ENCODE assay signal across 24 mouse cellular contexts in genomic region chr11:102958431-102958830, GRCm38 (mm10). TPM values are rescaled to one million over a fixed set of nuclear protein-coding genes. Genes with fewer than 3 reads are reported as not detected.
DNase-seq lines count a peak whose midpoint lies in the region; ATAC-seq and TF ChIP-seq lines count a peak whose summit lies in the region.
"Had no signal": no experiment of that assay in that cellular context is flagged by ENCODE, and none has a peak within 500 bp of the region (broad histone marks: within the 10 kb centered on the region; RNA-seq: fewer than 3 reads in every experiment).

No protein-coding gene starts in this region.

- H3K27ac ChIP-seq in lung, postnatal 0 days (ENCODE audit: low read length): no peak overlapping the region
- H3K27ac ChIP-seq in forebrain, embryonic 12.5 days: no peak overlapping the region
- no peak overlapping the region for H3K27ac ChIP-seq in cerebellum, adult 2 months (ENCODE audit: insufficient read depth, low read length)
- H3K27ac ChIP-seq in kidney, adult 2 months (ENCODE audit: insufficient read depth, low read depth, low read length): no peak overlapping the region
- H3K27ac ChIP-seq: embryonic facial prominence, embryonic 13.5 days; embryonic facial prominence, embryonic 15.5 days; forebrain, embryonic 10.5 days; forebrain, embryonic 13.5 days; forebrain, embryonic 15.5 days had no signal

- no peaks in the 10 kb centered on the region for H3K9me3 ChIP-seq in lung, postnatal 0 days (ENCODE audit: low read length)
- no peaks in the 10 kb centered on the region for H3K9me3 ChIP-seq in forebrain, embryonic 12.5 days
- H3K9me3 ChIP-seq: embryonic facial prominence, embryonic 13.5 days; embryonic facial prominence, embryonic 15.5 days; forebrain, embryonic 10.5 days; forebrain, embryonic 13.5 days; forebrain, embryonic 15.5 days; G1E had no signal

- TF ChIP-seq EP300 in lung, postnatal 0 days (IDR thresholded peaks at IDR 0.05): no peak

- no peak for ATAC-seq in lung, postnatal 0 days
- ATAC-seq in forebrain, embryonic 12.5 days (ENCODE audit: low FRiP score): no peak
- ATAC-seq: CD4-positive, CD25-positive, alpha-beta regulatory T cell, adult 4 months; forebrain, embryonic 13.5 days; forebrain, embryonic 15.5 days; forebrain, postnatal 0 days had no signal

- no peak overlapping the region for H3K9ac ChIP-seq in lung, postnatal 0 days (replicated peaks; ENCODE audit: low read depth)
- H3K9ac ChIP-seq in forebrain, embryonic 12.5 days: no peak overlapping the region
- H3K9ac ChIP-seq: embryonic facial prominence, embryonic 13.5 days; embryonic facial prominence, embryonic 15.5 days; forebrain, embryonic 13.5 days; forebrain, embryonic 15.5 days; forebrain, postnatal 0 days had no signal

- TF ChIP-seq CTCF in lung, postnatal 0 days (IDR thresholded peaks at IDR 0.05): no peak
- TF ChIP-seq CTCF in C2C12 (IDR thresholded peaks at IDR 0.05; ENCODE audit: control insufficient read depth, insufficient read depth, insufficient read length): no peak
- TF ChIP-seq CTCF in cerebellum, adult 2 months (IDR thresholded peaks at IDR 0.05; ENCODE audit: borderline replicate concordance, insufficient read depth, low read depth, low read length): no peak
- TF ChIP-seq CTCF in kidney, adult 2 months (conservative IDR thresholded peaks at IDR 0.05; ENCODE audit: insufficient read depth, insufficient read length, low read depth, low read length): no peak

- peaks cover 6% of the 10 kb centered on the region; the same call in 1 of the 2 replicates for H3K27me3 ChIP-seq in lung, postnatal 0 days (replicated peaks; ENCODE audit: insufficient read depth, low read length)
- H3K27me3 ChIP-seq in C2C12 (ENCODE audit: control insufficient read depth, insufficient read depth, insufficient read length): no peaks in the 10 kb centered on the region
- 0 out of 2 replicates have a peak, but pooled peaks cover 5% of the 10 kb centered on the region for H3K27me3 ChIP-seq in forebrain, embryonic 12.5 days
- no peaks in the 10 kb centered on the region for H3K27me3 ChIP-seq in cerebellum, adult 2 months (ENCODE audit: control insufficient read depth, insufficient read depth, low read length)
- no peaks in the 10 kb centered on the region for H3K27me3 ChIP-seq in kidney, adult 2 months (replicated peaks; ENCODE audit: control insufficient read depth, insufficient read depth, low read length)
- H3K27me3 ChIP-seq: embryonic facial prominence, embryonic 15.5 days; forebrain, embryonic 13.5 days; forebrain, embryonic 15.5 days had no signal

- H3K4me1 ChIP-seq in lung, postnatal 0 days (ENCODE audit: insufficient read depth, low read depth, low read length): no peaks in the 10 kb centered on the region; the same call in 1 of the 2 replicates
- H3K4me1 ChIP-seq in forebrain, embryonic 12.5 days: peaks cover 33% of the 10 kb centered on the region
- no peaks in the 10 kb centered on the region for H3K4me1 ChIP-seq in cerebellum, adult 2 months (ENCODE audit: control insufficient read depth, insufficient read depth, low read length)
- no peaks in the 10 kb centered on the region for H3K4me1 ChIP-seq in kidney, adult 2 months (ENCODE audit: control insufficient read depth, insufficient read depth, low read length)

- no peaks in the 10 kb centered on the region for H3K79me2 ChIP-seq in C2C12 (ENCODE audit: control insufficient read depth, insufficient read depth)

- no peak overlapping the region for H3K4me2 ChIP-seq in lung, postnatal 0 days (replicated peaks; ENCODE audit: low read depth, low read length)
- H3K4me2 ChIP-seq in forebrain, embryonic 12.5 days: no peak overlapping the region
- H3K4me2 ChIP-seq: embryonic facial prominence, embryonic 13.5 days; embryonic facial prominence, embryonic 15.5 days; forebrain, embryonic 13.5 days; forebrain, embryonic 15.5 days had no signal

- DNase-seq in lung, postnatal 0 days (ENCODE audit: low spot score): peak; percentile 3
- DNase-seq in lung, postnatal 25 days (ENCODE audit: low spot score): no peak
- peak; percentile 62 for DNase-seq in NIH3T3 (ENCODE audit: low read depth)
- DNase-seq in cerebellum, adult 2 months: no peak
- no peak for DNase-seq in kidney, adult 2 months
- DNase-seq: adrenal gland, adult 8-10 months; adrenal gland, postnatal 14 days; cerebellum, adult 11-12 months; cerebellum, adult 8-10 months; cerebellum, adult 9-11 months; cerebellum, postnatal 14 days; cerebellum, postnatal 36 days; embryo, embryonic 11 days; forebrain, postnatal 0 days had no signal

- no peak overlapping the region for H3ac ChIP-seq in C2C12 (ENCODE audit: control insufficient read depth, insufficient read length, low read depth)

- no peaks in the 10 kb centered on the region for H3K79me3 ChIP-seq in C2C12 (ENCODE audit: low read depth)

- TF ChIP-seq POLR2A in cerebellum, adult 2 months (IDR thresholded peaks at IDR 0.05; ENCODE audit: borderline replicate concordance, insufficient read depth, low read length): no peak
- no peak for TF ChIP-seq POLR2A in kidney, adult 2 months (IDR thresholded peaks at IDR 0.05; ENCODE audit: low read depth, low read length)

- no peak overlapping the region for H3K4me3 ChIP-seq in lung, postnatal 0 days (ENCODE audit: low read depth, low read length)
- H3K4me3 ChIP-seq in C2C12 (ENCODE audit: insufficient read depth, poor library complexity, severe bottlenecking): no peak overlapping the region
- H3K4me3 ChIP-seq in forebrain, embryonic 12.5 days (replicated peaks): no peak overlapping the region
- H3K4me3 ChIP-seq in cerebellum, adult 2 months (replicated peaks; ENCODE audit: insufficient read depth, low read depth, low read length): no peak overlapping the region
- H3K4me3 ChIP-seq in kidney, adult 2 months (ENCODE audit: insufficient read depth, low read depth, low read length): no peak overlapping the region
- H3K4me3 ChIP-seq: embryonic facial prominence, embryonic 13.5 days; embryonic facial prominence, embryonic 15.5 days; erythroblast, embryonic 14.5 days; forebrain, embryonic 10.5 days; forebrain, embryonic 13.5 days; forebrain, embryonic 15.5 days had no signal

- no peaks in the 10 kb centered on the region for H3K36me3 ChIP-seq in lung, postnatal 0 days (ENCODE audit: insufficient read depth, low read length)
- no peaks in the 10 kb centered on the region for H3K36me3 ChIP-seq in C2C12 (ENCODE audit: control insufficient read depth, insufficient read depth)
- no peaks in the 10 kb centered on the region for H3K36me3 ChIP-seq in forebrain, embryonic 12.5 days (replicated peaks)
- H3K36me3 ChIP-seq in kidney, adult 2 months (ENCODE audit: control insufficient read depth, insufficient read depth, low read length): no peaks in the 10 kb centered on the region
- H3K36me3 ChIP-seq: embryonic facial prominence, embryonic 13.5 days; embryonic facial prominence, embryonic 15.5 days; forebrain, embryonic 10.5 days; forebrain, embryonic 15.5 days; G1E had no signal

- WGBS in lung, postnatal 0 days: 91% methylated on average over 6 of the region's 6 CpGs
- 90% methylated on average over 6 of the region's 6 CpGs for WGBS in forebrain, embryonic 12.5 days
- 75% methylated on average over 6 of the region's 6 CpGs for WGBS in cerebellum, adult 2 months
- WGBS in kidney, adult 2 months: 89% methylated on average over 6 of the region's 6 CpGs

TF ChIP-seq in C2C12, 6 proteins besides CTCF, POLR2A, EP300 and RAD21:
- TF ChIP-seq MAX (IDR thresholded peaks at IDR 0.05) (no peak), FOSL1 (IDR thresholded peaks at IDR 0.05; ENCODE audit: insufficient read depth, low read length, poor library complexity, severe bottlenecking) (peak; percentile 14)

RNA-seq across cellular contexts. Expression of gene C1ql1, which starts 11.9 kb away (rescaled TPM):
- polyA plus RNA-seq in lung, postnatal 0 days (2015; fragmentation: Nextera tagmentation; extraction: Ambion mirVana): 0.30 and 0.31 TPM in 2 replicates
- 0.87 TPM for polyA plus RNA-seq in C2C12 (2012; fragmentation: generic; extraction: Trizol)
- 3.7 and 4.0 TPM in 2 replicates for polyA plus RNA-seq in forebrain, embryonic 12.5 days (2016; fragmentation: Nextera tagmentation; extraction: Ambion mirVana)
- polyA plus RNA-seq in cerebellum, adult 2 months (2012; rRNA removed): 16.7 and 19.2 TPM in 2 replicates
- polyA plus RNA-seq in kidney, adult 2 months (2012; rRNA removed): 0.38 and 0.39 TPM in 2 replicates
- polyA plus RNA-seq: CD4-positive, CD25-positive, alpha-beta regulatory T cell, adult 4 months; erythroblast, embryonic 14.5 days; G1E had no signal

RNA-seq across cellular contexts. Expression of gene Kif18b, which starts 33.5 kb away (rescaled TPM):
- polyA plus RNA-seq in lung, postnatal 0 days (2015; fragmentation: Nextera tagmentation; extraction: Ambion mirVana): 0.33 and 0.36 TPM in 2 replicates
- polyA plus RNA-seq in C2C12 (2012; fragmentation: generic; extraction: Trizol): 44.9 TPM
- 10.8 and 13.0 TPM in 2 replicates for polyA plus RNA-seq in forebrain, embryonic 12.5 days (2016; fragmentation: Nextera tagmentation; extraction: Ambion mirVana)
- 0.05 and 0.10 TPM in 2 replicates for polyA plus RNA-seq in cerebellum, adult 2 months (2012; rRNA removed)
- 0.22 and 0.27 TPM in 2 replicates for polyA plus RNA-seq in kidney, adult 2 months (2012; rRNA removed)

RNA-seq across cellular contexts. Expression of gene Gfap, which starts 57.7 kb away (rescaled TPM):
- 0.05 and 0.12 TPM in 2 replicates for polyA plus RNA-seq in lung, postnatal 0 days (2015; fragmentation: Nextera tagmentation; extraction: Ambion mirVana)
- polyA plus RNA-seq in C2C12 (2012; fragmentation: generic; extraction: Trizol): 0.02 TPM
- 0.09 TPM in 1 of 2 replicates, not detected in the other for polyA plus RNA-seq in forebrain, embryonic 12.5 days (2016; fragmentation: Nextera tagmentation; extraction: Ambion mirVana)
- polyA plus RNA-seq in cerebellum, adult 2 months (2012; rRNA removed): 207 and 211 TPM in 2 replicates
- polyA plus RNA-seq in kidney, adult 2 months (2012; rRNA removed): 0.16 and 0.18 TPM in 2 replicates
- polyA plus RNA-seq: CD4-positive, CD25-positive, alpha-beta regulatory T cell, adult 4 months; forebrain, embryonic 13.5 days; G1E had no signal

Comparison
In these comparisons a context has a peak if more than half of its experiments do, and no peak if none do; other contexts are left out.
1. DNase-seq: peak in lung, postnatal 0 days (single experiment) and NIH3T3 (single experiment); none in lung, postnatal 25 days (single experiment), cerebellum, adult 2 months (0 of 2) and kidney, adult 2 months (single experiment).
2. RNA of gene Gfap, which starts 57.7 kb away (polyA plus RNA-seq): 207 to 211 TPM in cerebellum, adult 2 months; 0.16 to 0.18 TPM in kidney, adult 2 months, 0.05 to 0.12 TPM in lung, postnatal 0 days, 0.09 TPM in forebrain, embryonic 12.5 days and 0.02 TPM in C2C12 (single experiment); every median in the first group is over 100 times any median in the second.